Mouse (Mus musculus) hindbrain, embryonic 15.5 days (tissue): Measurements from ENCODE around the gene Apom. TPM values are rescaled to one million over a fixed set of nuclear protein-coding genes. Genes with fewer than 3 reads are reported as not detected.

Source experiments
- ATAC-seq: fragments of 200-750 bp; cut with Nextera tagmentation; 2 replicates; pipeline ENCODE4 v1.8.0; 2017; ENCODE audit warnings: low read depth, moderate number of reproducible peaks, moderate TSS enrichment; ENCODE audit not compliant: low FRiP score
- H3K27ac ChIP-seq: fragments of 300-500 bp; sonication (generic); replicated peaks from 2 replicates; pipeline ENCODE4 v1.5.1; 2015; ENCODE audit warnings: mild to moderate bottlenecking, inconsistent platforms
- H3K27me3 ChIP-seq: fragments of 300-500 bp; sonication (generic); 2 replicates; pipeline ENCODE4 v1.6.1; 2015; ENCODE audit warnings: control low read depth, inconsistent platforms
- H3K36me3 ChIP-seq: fragments of 300-500 bp; sonication (generic); 2 replicates; pipeline ENCODE4 v1.6.1; 2015; ENCODE audit warnings: control low read depth, inconsistent platforms
- H3K4me1 ChIP-seq: fragments of 300-500 bp; sonication (generic); replicated peaks from 2 replicates; pipeline ENCODE4 v1.6.1; 2015; ENCODE audit warnings: control low read depth, inconsistent platforms
- H3K4me2 ChIP-seq: fragments of 300-500 bp; sonication (generic); 2 replicates; pipeline ENCODE4 v1.6.1; 2015; ENCODE audit warnings: moderate library complexity, mild to moderate bottlenecking, inconsistent platforms
- H3K4me3 ChIP-seq: fragments of 300-500 bp; sonication (generic); 2 replicates; pipeline ENCODE4 v1.5.1; 2015; ENCODE audit warnings: mild to moderate bottlenecking, inconsistent platforms
- H3K9ac ChIP-seq: fragments of 300-500 bp; sonication (generic); 2 replicates; pipeline ENCODE4 v1.6.1; 2015; ENCODE audit warnings: inconsistent platforms
- H3K9me3 ChIP-seq: fragments of 300-500 bp; sonication (generic); 2 replicates; pipeline ENCODE4 v1.6.1; 2016; ENCODE audit warnings: control low read depth, inconsistent platforms
- WGBS: fragments of 180-500 bp; shearing (Covaris S2); methylation state at CpG from one replicate; pipeline ENCODE4 v1.1.7; 2015; 5-methylcytosine and 5-hydroxymethylcytosine counted together
- polyA plus RNA-seq: library from polyadenylated mRNA; unstranded; fragments of >200 nt; fragmentation: Nextera tagmentation; extraction: Ambion mirVana; gene quantifications from 2 replicates; pipeline ENCODE4 v1.2.1, GENCODE M21; 2015

The Apom gene
- polyA plus RNA-seq, 1 experiment from 2014 or later: 0.79 TPM

GRCm38 (mm10) chr17:35121871-35122303 lies 10.0 kb downstream of the Apom start, which contains the start of gene Csnk2b:
TSS of gene Csnk2b (minus strand) at chr17:35122053.
- Histone ChIP-seq H3K9me3 (no peaks in the 10 kb centered on the region), H3K36me3 (peaks cover 32% of the 10 kb centered on the region), H3K27me3 (no peaks in the 10 kb centered on the region), H3K4me3 (peak within 1 kb of the TSS; percentile 99), H3K27ac (peak within 1 kb of the TSS; percentile 91), H3K4me2 (peak within 1 kb of the TSS; percentile 81), H3K9ac (peak within 1 kb of the TSS; percentile 93), H3K4me1 (peaks cover 41% of the 10 kb centered on the region)
- ATAC-seq: no peak
- under 1% methylated on average over 19 of the region's 19 CpGs for WGBS

GRCm38 (mm10) chr17:35121143-35121799 lies 10.6 kb downstream of the Apom start, which contains the start of gene Gpank1:
TSS of gene Gpank1 (plus strand) at chr17:35121455.
- H3K36me3 ChIP-seq: peaks cover 36% of the 10 kb centered on the region
- H3K27me3 ChIP-seq: no peaks in the 10 kb centered on the region
- peaks cover 35% of the 10 kb centered on the region for H3K4me1 ChIP-seq
- H3K9ac ChIP-seq: peak within 1 kb of the TSS; percentile 93
- no peaks in the 10 kb centered on the region for H3K9me3 ChIP-seq
- peak; percentile 95 for ATAC-seq
- peak within 1 kb of the TSS; percentile 91 for H3K27ac ChIP-seq
- peak within 1 kb of the TSS; percentile 81 for H3K4me2 ChIP-seq
- peak within 1 kb of the TSS; percentile 99 for H3K4me3 ChIP-seq
- under 1% methylated on average over 50 of the region's 50 CpGs for WGBS

- under 1% methylated on average over 33 of the region's 33 CpGs for WGBS
- peak overlapping the region; percentile 93 for H3K9ac ChIP-seq
- no peaks in the 10 kb centered on the region for H3K9me3 ChIP-seq
- H3K4me2 ChIP-seq: peak overlapping the region; percentile 81
- peak overlapping the region; percentile 99 for H3K4me3 ChIP-seq
- no peaks in the 10 kb centered on the region for H3K27me3 ChIP-seq
- ATAC-seq: no peak
- peak overlapping the region; percentile 83 for H3K27ac ChIP-seq
- peaks cover 32% of the 10 kb centered on the region for H3K4me1 ChIP-seq
- peaks cover 41% of the 10 kb centered on the region for H3K36me3 ChIP-seq
Observed at GRCm38 (mm10) chr17:35120745-35121142, 11.1 kb downstream of the Apom start.

GRCm38 (mm10) chr17:35115046-35116019 lies 16.5 kb downstream of the Apom start, which contains the start of gene Ly6g5b:
TSS of gene Ly6g5b (minus strand) at chr17:35115428.
- Histone ChIP-seq H3K4me2 (no peak within 1 kb of the TSS), H3K9me3 (no peaks in the 10 kb centered on the region), H3K27ac (no peak within 1 kb of the TSS), H3K4me1 (peaks cover 9% of the 10 kb centered on the region), H3K27me3 (no peaks in the 10 kb centered on the region), H3K9ac (no peak within 1 kb of the TSS), H3K36me3 (peaks cover 47% of the 10 kb centered on the region), H3K4me3 (no peak within 1 kb of the TSS)
- WGBS: 87% methylated on average over 8 of the region's 8 CpGs
- ATAC-seq: no peak

DNA sequence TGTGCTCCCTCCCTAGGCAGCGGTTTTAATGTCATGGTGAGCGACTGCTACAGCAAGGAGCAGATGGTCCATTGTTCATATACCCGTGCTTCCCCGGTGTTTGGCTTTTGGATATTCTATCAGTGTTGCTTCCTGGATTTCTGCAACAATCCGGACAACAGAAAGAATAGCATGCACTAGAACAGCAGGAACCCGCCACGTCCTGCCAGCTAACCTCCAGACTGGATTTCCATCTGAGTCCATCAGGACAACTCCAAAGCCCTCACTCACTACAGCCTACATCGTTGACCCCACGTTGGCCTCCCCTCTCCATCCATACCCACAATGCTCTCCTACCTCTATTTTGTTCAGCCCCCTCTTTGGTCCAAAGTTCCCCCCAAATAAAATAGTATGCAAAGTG lies 20.1 kb downstream of the Apom start:
- Histone ChIP-seq H3K27ac (no peak overlapping the region), H3K4me3 (no peak overlapping the region), H3K4me2 (no peak overlapping the region), H3K9me3 (no peaks in the 10 kb centered on the region), H3K9ac (no peak overlapping the region), H3K36me3 (peaks cover 25% of the 10 kb centered on the region), H3K27me3 (no peaks in the 10 kb centered on the region), H3K4me1 (no peaks in the 10 kb centered on the region)
- WGBS: 60% methylated on average over 9 of the region's 9 CpGs
- ATAC-seq: no peak

DNA sequence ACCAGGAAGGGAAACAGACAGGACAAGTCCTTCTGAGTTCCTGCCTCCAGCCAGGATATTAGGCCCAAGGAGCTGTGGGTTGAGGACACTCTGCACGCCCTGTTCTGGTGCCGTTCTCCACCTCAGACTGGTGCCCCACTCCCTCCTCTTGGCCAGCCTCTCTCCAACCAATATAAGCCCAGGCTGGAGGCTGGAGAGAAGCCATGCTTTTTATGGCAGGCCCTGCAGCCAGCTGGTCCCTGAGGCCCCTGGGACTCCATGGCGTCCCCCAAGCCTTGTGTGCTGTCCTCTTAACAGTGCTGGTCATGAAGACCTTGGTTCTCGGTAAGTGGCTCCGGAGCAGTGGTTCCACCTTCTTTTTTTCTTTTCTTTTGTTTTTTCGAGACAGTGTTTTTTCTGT lies 23.8 kb downstream of the Apom start, which contains the start of gene Ly6g5c:
Gene Ly6g5c, plus strand, starts transcription at position 183 of the 400 bp plus-strand sequence.
- H3K9ac ChIP-seq: no peak within 1 kb of the TSS
- no peak within 1 kb of the TSS for H3K27ac ChIP-seq
- no peak for ATAC-seq
- no peaks in the 10 kb centered on the region for H3K27me3 ChIP-seq
- 74% methylated on average over 6 of the region's 6 CpGs for WGBS
- no peak within 1 kb of the TSS for H3K4me3 ChIP-seq
- H3K4me2 ChIP-seq: no peak within 1 kb of the TSS
- no peaks in the 10 kb centered on the region for H3K36me3 ChIP-seq
- H3K9me3 ChIP-seq: no peaks in the 10 kb centered on the region
- H3K4me1 ChIP-seq: peaks cover 7% of the 10 kb centered on the region; the same call in 1 of the 2 replicates

- WGBS: 70% methylated on average over 3 of the region's 3 CpGs
- Histone ChIP-seq H3K9ac (no peak overlapping the region), H3K36me3 (peaks cover 13% of the 10 kb centered on the region), H3K27ac (no peak overlapping the region), H3K4me1 (peaks cover 7% of the 10 kb centered on the region; the same call in 1 of the 2 replicates), H3K4me2 (no peak overlapping the region), H3K9me3 (no peaks in the 10 kb centered on the region), H3K27me3 (no peaks in the 10 kb centered on the region), H3K4me3 (no peak overlapping the region)
- ATAC-seq: 0 out of 2 replicates have a peak, but pooled peaks have one; percentile 7
Observed at GRCm38 (mm10) chr17:35106522-35106921, 25.3 kb downstream of the Apom start.

DNA sequence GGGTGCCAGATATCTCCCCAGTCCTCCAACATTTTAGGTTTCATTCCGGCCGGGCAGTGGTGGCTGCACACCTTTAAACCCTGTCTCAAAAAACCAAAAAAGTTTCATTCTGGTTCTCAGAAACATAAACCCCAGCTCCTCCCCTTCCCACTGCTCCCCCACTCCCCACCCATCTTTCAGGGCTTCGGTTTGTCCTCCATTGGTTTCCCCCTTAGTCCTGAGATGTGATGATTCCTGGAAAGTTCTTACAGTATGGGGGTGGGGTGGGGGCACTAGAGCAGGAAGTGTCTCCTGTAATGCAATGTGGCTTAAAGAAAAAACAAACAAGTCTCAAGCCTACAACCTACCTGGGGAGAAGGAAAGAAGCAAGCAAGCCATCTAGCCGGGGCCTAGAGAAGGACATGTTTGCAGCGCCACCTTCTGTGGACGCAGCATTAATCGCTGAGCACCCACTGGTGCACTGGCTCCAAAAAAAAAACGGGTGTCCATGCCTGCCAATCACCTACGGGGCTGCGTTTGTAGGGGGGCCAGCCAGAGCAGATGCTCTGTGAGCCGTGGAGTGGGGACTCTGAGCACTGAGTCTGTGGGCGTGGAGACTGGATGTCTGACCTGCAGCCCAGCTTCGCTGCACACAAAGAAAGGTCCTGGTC lies 26.0 kb downstream of the Apom start:
- ATAC-seq: 0 out of 2 replicates have a peak, but pooled peaks have one; percentile 14
- Histone ChIP-seq H3K4me3 (0 out of 2 replicates have a peak overlapping the region, but pooled peaks have one; percentile 7), H3K9ac (0 out of 2 replicates have a peak overlapping the region, but pooled peaks have one; percentile 25), H3K27ac (no peak overlapping the region), H3K27me3 (no peaks in the 10 kb centered on the region), H3K9me3 (no peaks in the 10 kb centered on the region), H3K36me3 (peaks cover 20% of the 10 kb centered on the region), H3K4me1 (peaks cover 7% of the 10 kb centered on the region; the same call in 1 of the 2 replicates), H3K4me2 (peak overlapping the region; percentile 42)
- 22% methylated on average over 13 of the region's 13 CpGs for WGBS

- Histone ChIP-seq H3K4me3 (no peak overlapping the region), H3K27ac (no peak overlapping the region), H3K9me3 (no peaks in the 10 kb centered on the region), H3K36me3 (peaks cover 31% of the 10 kb centered on the region), H3K4me1 (peaks cover 7% of the 10 kb centered on the region; the same call in 1 of the 2 replicates), H3K9ac (no peak overlapping the region), H3K27me3 (no peaks in the 10 kb centered on the region), H3K4me2 (no peak overlapping the region)
- ATAC-seq: no peak
- 78% methylated on average over 6 of the region's 6 CpGs for WGBS
Observed at GRCm38 (mm10) chr17:35104754-35105153, 27.1 kb downstream of the Apom start.

- H3K9ac ChIP-seq: no peak overlapping the region
- no peak overlapping the region for H3K27ac ChIP-seq
Observed at GRCm38 (mm10) chr17:35104079-35104478, 27.8 kb downstream of the Apom start.

DNA sequence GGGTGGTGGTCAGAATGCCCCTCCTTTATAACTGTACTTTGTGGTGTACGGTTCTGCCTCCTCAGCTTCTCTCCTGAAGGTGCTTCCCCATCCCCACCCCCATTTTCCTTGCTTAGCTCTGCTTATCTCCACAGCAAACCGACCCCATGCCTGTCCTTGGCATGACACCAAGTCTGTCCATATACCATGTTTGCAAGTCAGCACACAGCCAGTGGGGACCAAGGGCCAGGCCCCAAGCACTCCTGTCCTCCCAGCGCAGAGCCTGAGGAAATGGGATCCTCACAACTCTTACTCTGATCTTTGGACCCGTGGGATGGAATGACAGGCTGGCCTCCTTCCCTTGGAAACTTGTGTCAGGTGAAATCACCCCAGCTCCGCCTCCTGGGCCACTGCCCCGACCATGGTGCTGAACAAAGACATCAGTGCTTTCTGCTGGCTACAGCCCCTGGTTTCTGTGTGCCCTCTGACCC lies 28.6 kb downstream of the Apom start:
- Histone ChIP-seq H3K4me3 (no peak overlapping the region), H3K9me3 (no peaks in the 10 kb centered on the region), H3K36me3 (peaks cover 45% of the 10 kb centered on the region), H3K9ac (no peak overlapping the region), H3K4me2 (no peak overlapping the region), H3K27me3 (no peaks in the 10 kb centered on the region), H3K27ac (no peak overlapping the region), H3K4me1 (peaks cover 7% of the 10 kb centered on the region; the same call in 1 of the 2 replicates)
- ATAC-seq: no peak
- WGBS: 68% methylated on average over 6 of the region's 6 CpGs

More at GRCm38 (mm10) chr17:35104079-35104478, 27.8 kb downstream of the Apom start:
- no peak for ATAC-seq
- Histone ChIP-seq H3K4me3 (no peak overlapping the region), H3K27me3 (no peaks in the 10 kb centered on the region), H3K36me3 (peaks cover 36% of the 10 kb centered on the region), H3K4me2 (no peak overlapping the region), H3K4me1 (peaks cover 7% of the 10 kb centered on the region; the same call in 1 of the 2 replicates), H3K9me3 (no peaks in the 10 kb centered on the region)
- WGBS: 94% methylated on average over 7 of the region's 7 CpGs
